Mouse (Mus musculus) heart, postnatal 0 days (tissue): ENCODE measurements around the gene Dctn3. TPM values are rescaled to one million over a fixed set of nuclear protein-coding genes. Genes with fewer than 3 reads are reported as not detected.
"Not testable (repeated sequence)": the region's sequence is repeated elsewhere in the genome, so short reads cannot be mapped to it uniquely, and the experiment has no call there.

ENCODE experiments used
- ATAC-seq: fragments of 200-750 bp; cut with Nextera tagmentation; 2 replicates; pipeline ENCODE4 v1.8.0; 2017; ENCODE audit warnings: low read depth, moderate number of reproducible peaks, moderate library complexity; ENCODE audit not compliant: insufficient read depth
- DNase-seq: peaks from one replicate; pipeline ENCODE4 v3.0.0-alpha.2; 2016; ENCODE audit warnings: low spot score
- H3K27ac ChIP-seq: fragments of 300-500 bp; sonication (generic); 2 replicates; pipeline ENCODE4 v1.5.1; 2014; ENCODE audit warnings: low read depth, mild to moderate bottlenecking
- H3K27me3 ChIP-seq: fragments of 300-500 bp; sonication (generic); 2 replicates; pipeline ENCODE4 v1.6.1; 2014; ENCODE audit warnings: low read length, mixed read lengths; ENCODE audit not compliant: control insufficient read depth, insufficient read depth
- H3K36me3 ChIP-seq: fragments of 300-500 bp; sonication (generic); replicated peaks from 2 replicates; pipeline ENCODE4 v1.6.1; 2014; ENCODE audit warnings: low read length, mixed read lengths; ENCODE audit not compliant: control insufficient read depth, insufficient read depth
- H3K4me1 ChIP-seq: fragments of 300-500 bp; sonication (generic); 2 replicates; pipeline ENCODE4 v1.6.1; 2014; ENCODE audit warnings: antibody characterized with exemption; ENCODE audit not compliant: control insufficient read depth, insufficient read depth
- H3K4me2 ChIP-seq: fragments of 300-500 bp; sonication (generic); 2 replicates; pipeline ENCODE4 v1.6.1; 2014; ENCODE audit warnings: low read depth, mild to moderate bottlenecking, low read length, moderate library complexity
- H3K4me3 ChIP-seq: fragments of 300-500 bp; sonication (generic); 2 replicates; pipeline ENCODE4 v1.5.1; 2014; ENCODE audit warnings: low read depth, low read length
- H3K9ac ChIP-seq: fragments of 300-500 bp; sonication (generic); replicated peaks from 2 replicates; pipeline ENCODE4 v1.6.1; 2014; ENCODE audit warnings: low read depth, low read length, mixed read lengths
- H3K9me3 ChIP-seq: fragments of 300-500 bp; sonication (generic); replicated peaks from 2 replicates; pipeline ENCODE4 v1.6.1; 2016; ENCODE audit warnings: low read length; ENCODE audit not compliant: control insufficient read depth
- CTCF ChIP-seq: IDR thresholded peaks from 2 replicates; pipeline ENCODE4 v1.5.1; 2016; ENCODE audit warnings: antibody characterized with exemption, control low read depth, low read depth
- EP300 ChIP-seq: IDR thresholded peaks from 2 replicates; pipeline ENCODE4 v1.6.1; 2016; ENCODE audit warnings: antibody characterized with exemption, low read depth
- WGBS: fragments of 180-500 bp; shearing (Covaris S2); extraction: QIAGEN DNeasy Blood & Tissue Kit; methylation state at CpG from one replicate; pipeline ENCODE4 v1.1.7; 2014; 5-methylcytosine and 5-hydroxymethylcytosine counted together
- polyA plus RNA-seq: library from polyadenylated mRNA; unstranded; fragments of >200 nt; fragmentation: Nextera tagmentation; extraction: Ambion mirVana; gene quantifications from 2 replicates; pipeline ENCODE4 v1.2.1, GENCODE M21; 2015
- total RNA-seq: library from RNA; depleted of rRNA; stranded (reverse); fragments of >200 nt; gene quantifications from 2 replicates; pipeline ENCODE4 v1.2.3, GENCODE M21; 2014; ENCODE audit warnings: low replicate concordance

Gene Dctn3
- total and polyA plus RNA-seq, 2 experiments from 2014 or later, result 121 to 161 TPM

GRCm38 (mm10) chr4:41710229-41710628 is 12.7 kb downstream of the Dctn3 start:
- WGBS, result 63% methylated on average over 4 of the region's 4 CpGs
- Histone ChIP-seq H3K27me3 (peaks cover 8% of the 10 kb centered on the region), H3K4me1 (peaks cover 18% of the 10 kb centered on the region), H3K4me2 (no peak overlapping the region), H3K27ac (no peak overlapping the region), H3K36me3 (0 out of 2 replicates have a peak, but pooled peaks cover 7% of the 10 kb centered on the region), H3K4me3 (no peak overlapping the region), H3K9ac (no peak overlapping the region), H3K9me3 (no peaks in the 10 kb centered on the region)
- no peak for TF ChIP-seq EP300
- no peak for TF ChIP-seq CTCF
- DNase-seq (no peak), ATAC-seq (no peak)

GRCm38 (mm10) chr4:41708192-41708745 is 14.7 kb downstream of the Dctn3 start:
- Histone ChIP-seq H3K9ac (no peak overlapping the region), H3K27ac (no peak overlapping the region), H3K4me2 (no peak overlapping the region), H3K4me1 (peaks cover 14% of the 10 kb centered on the region), H3K36me3 (0 out of 2 replicates have a peak, but pooled peaks cover 7% of the 10 kb centered on the region), H3K4me3 (no peak overlapping the region), H3K27me3 (peaks cover 18% of the 10 kb centered on the region), H3K9me3 (no peaks in the 10 kb centered on the region)
- ATAC-seq, result no peak
- TF ChIP-seq CTCF (peak; percentile 66), EP300 (no peak)
- DNase-seq, result peak; percentile 69
- WGBS, result 39% methylated on average over 8 of the region's 8 CpGs

- Histone ChIP-seq H3K27me3 (peaks cover 18% of the 10 kb centered on the region), H3K4me3 (no peak overlapping the region), H3K36me3 (0 out of 2 replicates have a peak, but pooled peaks cover 7% of the 10 kb centered on the region), H3K27ac (no peak overlapping the region), H3K4me1 (peaks cover 5% of the 10 kb centered on the region; the same call in 1 of the 2 replicates), H3K4me2 (no peak overlapping the region), H3K9ac (no peak overlapping the region), H3K9me3 (no peaks in the 10 kb centered on the region)
- peak; percentile 50 for DNase-seq
- 3% methylated on average over 13 of the region's 13 CpGs for WGBS
- ATAC-seq, result peak; percentile 59
- TF ChIP-seq EP300, result no peak
- TF ChIP-seq CTCF, result peak; percentile 53
These were observed 15.9 kb downstream of the Dctn3 start for GRCm38 (mm10) chr4:41707011-41707535.

- WGBS, result 54% methylated on average over 19 of the region's 19 CpGs
- TF ChIP-seq CTCF, result no peak
- no peak for TF ChIP-seq EP300
- no peaks in the 10 kb centered on the region for H3K36me3 ChIP-seq
- no peak overlapping the region for H3K4me3 ChIP-seq
- no peak overlapping the region for H3K9ac ChIP-seq
- ATAC-seq (0 out of 2 replicates have a peak, but pooled peaks have one; percentile 15), DNase-seq (no peak)
- H3K4me2 ChIP-seq, result no peak overlapping the region
- no peak overlapping the region for H3K27ac ChIP-seq
- H3K4me1 ChIP-seq, result no peaks in the 10 kb centered on the region
- H3K9me3 ChIP-seq, result no peaks in the 10 kb centered on the region
- peaks cover 18% of the 10 kb centered on the region for H3K27me3 ChIP-seq
These were observed 16.8 kb downstream of the Dctn3 start for GRCm38 (mm10) chr4:41705922-41706754.

GRCm38 (mm10) chr4:41704651-41705050 is 18.3 kb downstream of the Dctn3 start:
- H3K27ac ChIP-seq, result no peak overlapping the region
- H3K4me2 ChIP-seq, result no peak overlapping the region
- 2% methylated on average over 5 of the region's 5 CpGs for WGBS
- H3K9me3 ChIP-seq, result no peaks in the 10 kb centered on the region
- TF ChIP-seq EP300, result no peak
- no peak for TF ChIP-seq CTCF
- no peak overlapping the region for H3K9ac ChIP-seq
- H3K4me3 ChIP-seq, result no peak overlapping the region
- H3K4me1 ChIP-seq, result no peaks in the 10 kb centered on the region
- ATAC-seq (no peak), DNase-seq (no peak)
- no peaks in the 10 kb centered on the region for H3K36me3 ChIP-seq
- peaks cover 18% of the 10 kb centered on the region for H3K27me3 ChIP-seq

GRCm38 (mm10) chr4:41702226-41702625 is 20.7 kb downstream of the Dctn3 start:
- H3K36me3 ChIP-seq, H3K27ac ChIP-seq, H3K9me3 ChIP-seq, H3K4me1 ChIP-seq, H3K4me2 ChIP-seq, ATAC-seq, H3K9ac ChIP-seq, H3K4me3 ChIP-seq, DNase-seq: not testable (repeated sequence)
- WGBS, result 84% methylated on average over 2 of the region's 2 CpGs
- H3K27me3 ChIP-seq, result peaks cover 22% of the 10 kb centered on the region

- ATAC-seq, result not testable (repeated sequence)
These were observed 22.7 kb downstream of the Dctn3 start for GRCm38 (mm10) chr4:41700224-41700623.

GRCm38 (mm10) chr4:41699783-41700182 is 23.2 kb downstream of the Dctn3 start, which contains the start of gene Il11ra1:
TSS of gene Il11ra1 (plus strand) at chr4:41699989.
- H3K36me3 ChIP-seq, H3K27ac ChIP-seq, DNase-seq, H3K4me3 ChIP-seq, H3K4me2 ChIP-seq, H3K9me3 ChIP-seq, H3K9ac ChIP-seq, ATAC-seq, H3K4me1 ChIP-seq: not testable (repeated sequence)
- peaks cover 13% of the 10 kb centered on the region for H3K27me3 ChIP-seq
- 63% methylated on average over 9 of the region's 10 CpGs for WGBS

More at GRCm38 (mm10) chr4:41700224-41700623, 22.7 kb downstream of the Dctn3 start:
- not testable (repeated sequence) for H3K27ac ChIP-seq, H3K4me1 ChIP-seq, DNase-seq, H3K9ac ChIP-seq, H3K4me3 ChIP-seq, H3K36me3 ChIP-seq, H3K9me3 ChIP-seq, H3K4me2 ChIP-seq
- H3K27me3 ChIP-seq, result peaks cover 14% of the 10 kb centered on the region
- WGBS, result 100% methylated on average over 1 of the region's 8 CpGs
